Mouse (Mus musculus) liver, embryonic 14.5 days (tissue): ENCODE measurements at regions not wholly inside any gene's neighbourhood (a gene's known extent, or its start where the extent isn't known, plus 50 kb on each side); places are given as distances from the start of the nearest gene placed in this dataset.

Experiments
- CTCF ChIP-seq: IDR thresholded peaks from 2 replicates; pipeline ENCODE4 v1.5.1; 2016; ENCODE audit warnings: antibody characterized with exemption, low read depth, control low read depth
- EP300 ChIP-seq: IDR thresholded peaks from 2 replicates; pipeline ENCODE4 v1.6.1; 2016; ENCODE audit warnings: antibody characterized with exemption, low read depth

- TF ChIP-seq CTCF (no peak), EP300 (no peak)
These were observed 723.0 kb upstream of the Car8 start for GRCm38 (mm10) chr4:8961851-8962250.
